Mouse (Mus musculus): ENCODE data around the gene Tgtp1. TPM values are rescaled to one million over a fixed set of nuclear protein-coding genes. Genes with fewer than 3 reads are reported as not detected.

Tgtp1 gene
- polyA plus RNA-seq, 1 experiment from 2014 or later = 3.6 TPM

Other genes with a start within 250 kb of the Tgtp1 start
- gene Rack1, start 193.8 kb downstream of the Tgtp1 start, polyA plus RNA-seq (2015; fragmentation: Nextera tagmentation; extraction: Ambion mirVana) = 524 and 529 TPM in 2 replicates
- 3.6 and 4.0 TPM in 2 replicates for gene Trim41, start 176.8 kb downstream of the Tgtp1 start, polyA plus RNA-seq (2015; fragmentation: Nextera tagmentation; extraction: Ambion mirVana)
- 3.0 and 3.4 TPM in 2 replicates for gene Trim7, start 168.0 kb downstream of the Tgtp1 start, polyA plus RNA-seq (2015; fragmentation: Nextera tagmentation; extraction: Ambion mirVana)
- gene Gm12184, start 167.5 kb downstream of the Tgtp1 start, polyA plus RNA-seq (2015; fragmentation: Nextera tagmentation; extraction: Ambion mirVana) = 5.0 and 7.3 TPM in 2 replicates
- gene Irgm1, start 122.5 kb downstream of the Tgtp1 start, polyA plus RNA-seq (2015; fragmentation: Nextera tagmentation; extraction: Ambion mirVana) = 12.8 and 14.4 TPM in 2 replicates
- 0.22 and 0.33 TPM in 2 replicates for gene Gm5431, start 92.0 kb downstream of the Tgtp1 start, polyA plus RNA-seq (2015; fragmentation: Nextera tagmentation; extraction: Ambion mirVana)
- 4.3 and 4.7 TPM in 2 replicates for gene Psme2b, start 48.0 kb downstream of the Tgtp1 start, polyA plus RNA-seq (2015; fragmentation: Nextera tagmentation; extraction: Ambion mirVana)
- 0.15 and 0.16 TPM in 2 replicates for gene Olfr56, start 15.3 kb downstream of the Tgtp1 start, polyA plus RNA-seq (2015; fragmentation: Nextera tagmentation; extraction: Ambion mirVana)
- gene 9930111J21Rik1, start 14.8 kb downstream of the Tgtp1 start, polyA plus RNA-seq (2015; fragmentation: Nextera tagmentation; extraction: Ambion mirVana) = 0.34 and 0.48 TPM in 2 replicates
- 0.01 TPM in 1 of 2 replicates, not detected in the other for gene Gm12185, start 1.9 kb downstream of the Tgtp1 start, polyA plus RNA-seq (2015; fragmentation: Nextera tagmentation; extraction: Ambion mirVana)
- gene 9930111J21Rik2, start 57.1 kb upstream of the Tgtp1 start, polyA plus RNA-seq (2015; fragmentation: Nextera tagmentation; extraction: Ambion mirVana) = 0.40 and 0.46 TPM in 2 replicates
- gene Tgtp2, start 70.0 kb upstream of the Tgtp1 start, polyA plus RNA-seq (2015; fragmentation: Nextera tagmentation; extraction: Ambion mirVana) = 0.69 and 1.2 TPM in 2 replicates
- 10.1 and 12.7 TPM in 2 replicates for gene Ifi47, start 82.4 kb upstream of the Tgtp1 start, polyA plus RNA-seq (2015; fragmentation: Nextera tagmentation; extraction: Ambion mirVana)
- 0.11 TPM in 1 of 2 replicates, not detected in the other for gene Olfr1396, start 120.7 kb upstream of the Tgtp1 start, polyA plus RNA-seq (2015; fragmentation: Nextera tagmentation; extraction: Ambion mirVana)
- gene Olfr1395, start 148.1 kb upstream of the Tgtp1 start, polyA plus RNA-seq (2015; fragmentation: Nextera tagmentation; extraction: Ambion mirVana) = not detected in 2 replicates
- not detected in 2 replicates for gene Olfr1394, start 160.2 kb upstream of the Tgtp1 start, polyA plus RNA-seq (2015; fragmentation: Nextera tagmentation; extraction: Ambion mirVana)
- 0.31 and 0.44 TPM in 2 replicates for gene Btnl9, start 193.0 kb upstream of the Tgtp1 start, polyA plus RNA-seq (2015; fragmentation: Nextera tagmentation; extraction: Ambion mirVana)
- gene Zfp62, start 209.1 kb upstream of the Tgtp1 start, polyA plus RNA-seq (2015; fragmentation: Nextera tagmentation; extraction: Ambion mirVana) = 9.9 and 10.0 TPM in 2 replicates

Measured in stomach, postnatal 0 days (tissue).